Mouse (Mus musculus) erythroblast, embryonic 14.5 days (primary cell): Measurements from ENCODE around the gene 4930502E18Rik. TPM values are rescaled to one million over a fixed set of nuclear protein-coding genes. Genes with fewer than 3 reads are reported as not detected.

Experiments used
- H3K27me3 ChIP-seq: 2 replicates; pipeline ENCODE4 v1.6.1; 2012; ENCODE audit warnings: inconsistent platforms; ENCODE audit not compliant: control insufficient read depth
- H3K36me3 ChIP-seq: 2 replicates; pipeline ENCODE4 v1.6.1; 2012; ENCODE audit warnings: mild to moderate bottlenecking, inconsistent platforms; ENCODE audit not compliant: control insufficient read depth
- H3K4me1 ChIP-seq: 2 replicates; pipeline ENCODE4 v1.6.1; 2012; ENCODE audit warnings: inconsistent platforms; ENCODE audit not compliant: control insufficient read depth
- H3K4me3 ChIP-seq: replicated peaks from 2 replicates; pipeline ENCODE3; 2012; ENCODE audit warnings: moderate library complexity, mild to moderate bottlenecking, inconsistent platforms
- H3K9me3 ChIP-seq: 2 replicates; pipeline ENCODE4 v1.6.1; 2012; ENCODE audit warnings: low read length, inconsistent platforms, mixed read lengths; ENCODE audit not compliant: control insufficient read depth
- GATA1 ChIP-seq: IDR thresholded peaks from 2 replicates; pipeline ENCODE4 v1.6.1; 2012; ENCODE audit warnings: low read length, inconsistent platforms, mixed read lengths
- TAL1 ChIP-seq: IDR thresholded peaks from 3 replicates; pipeline ENCODE4 v1.6.1; 2012; ENCODE audit warnings: low read length, inconsistent platforms, mixed read lengths
- polyA plus RNA-seq: library from polyadenylated mRNA; stranded (reverse); fragments of >175 nt; gene quantifications from 2 replicates; pipeline ENCODE4 v1.2.3, GENCODE M21; 2012

Gene 4930502E18Rik
- polyA plus RNA-seq, 1 experiment: not detected

DNA sequence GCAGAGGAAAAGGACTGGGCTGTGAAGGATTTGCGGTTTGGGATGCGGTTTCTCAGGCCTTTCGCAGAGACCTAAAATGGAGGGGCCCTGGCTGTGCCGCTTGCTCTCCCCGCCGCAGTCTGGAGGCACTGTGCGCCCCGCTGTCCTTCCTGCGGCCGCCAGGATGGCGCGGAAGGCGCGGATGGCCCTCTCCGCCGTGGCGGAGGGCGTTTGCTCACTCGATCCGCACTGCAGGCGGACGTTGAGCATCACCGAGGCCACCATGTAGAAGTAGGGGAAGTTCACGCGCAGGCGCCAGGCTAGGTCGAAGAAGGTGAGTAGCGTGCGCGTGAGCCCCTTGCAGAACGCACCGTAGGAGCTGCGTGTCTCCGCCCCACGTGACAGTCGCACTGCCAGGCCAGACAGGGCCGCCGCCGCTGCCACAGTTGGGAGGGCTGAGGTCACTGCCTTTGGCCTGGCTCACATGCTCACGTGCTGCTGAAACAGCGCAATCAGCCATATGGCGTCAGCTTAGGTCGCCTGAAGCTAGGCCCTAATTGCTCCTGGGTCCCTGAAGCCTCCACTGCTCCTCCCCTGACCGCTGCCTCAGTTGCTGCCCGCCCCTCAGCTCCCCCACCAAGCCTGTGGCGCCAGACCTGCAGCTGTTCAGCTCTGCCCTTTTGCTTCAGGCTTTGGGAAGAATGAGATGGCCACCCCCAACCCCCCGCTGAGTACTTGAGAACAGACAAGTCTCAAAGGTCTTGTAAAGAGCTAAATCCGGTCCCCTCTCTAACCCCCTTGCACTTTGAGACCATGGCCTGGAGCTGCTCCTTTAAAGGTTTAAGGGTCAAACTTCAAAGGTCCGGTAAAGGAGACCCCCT is 8.1 kb upstream of the 4930502E18Rik start:
- H3K36me3 ChIP-seq: no peaks in the 10 kb centered on the region
- peaks cover 3% of the 10 kb centered on the region for H3K27me3 ChIP-seq
- TF ChIP-seq GATA1 (no peak), TAL1 (no peak)
- H3K9me3 ChIP-seq: peaks cover 2% of the 10 kb centered on the region; the same call in 1 of the 2 replicates
- no peak overlapping the region for H3K4me3 ChIP-seq
- H3K4me1 ChIP-seq: no peaks in the 10 kb centered on the region

DNA sequence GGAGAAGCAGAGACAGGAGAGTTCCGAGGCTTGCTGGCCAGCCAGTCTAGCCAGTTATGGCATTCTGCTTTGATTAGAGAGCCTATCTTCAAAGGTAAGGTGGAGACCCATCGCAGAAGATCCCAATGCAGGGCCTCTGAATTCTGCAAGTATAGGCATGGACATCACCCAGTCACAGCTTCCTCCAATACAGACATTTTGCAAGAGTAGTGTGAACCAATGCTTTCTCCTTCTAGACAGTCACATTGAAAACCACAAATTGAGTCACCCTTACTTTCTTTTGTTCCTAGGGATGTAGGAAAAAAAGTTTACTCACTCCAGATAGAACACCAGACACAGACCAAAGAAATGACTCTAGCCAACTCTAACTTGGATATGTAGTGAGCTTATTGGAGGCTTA is 4.3 kb downstream of the 4930502E18Rik start:
- TF ChIP-seq GATA1 (no peak), TAL1 (no peak)
- Histone ChIP-seq H3K27me3 (no peaks in the 10 kb centered on the region), H3K4me1 (no peaks in the 10 kb centered on the region), H3K4me3 (no peak overlapping the region), H3K9me3 (no peaks in the 10 kb centered on the region; the same call in 1 of the 2 replicates), H3K36me3 (no peaks in the 10 kb centered on the region)

DNA sequence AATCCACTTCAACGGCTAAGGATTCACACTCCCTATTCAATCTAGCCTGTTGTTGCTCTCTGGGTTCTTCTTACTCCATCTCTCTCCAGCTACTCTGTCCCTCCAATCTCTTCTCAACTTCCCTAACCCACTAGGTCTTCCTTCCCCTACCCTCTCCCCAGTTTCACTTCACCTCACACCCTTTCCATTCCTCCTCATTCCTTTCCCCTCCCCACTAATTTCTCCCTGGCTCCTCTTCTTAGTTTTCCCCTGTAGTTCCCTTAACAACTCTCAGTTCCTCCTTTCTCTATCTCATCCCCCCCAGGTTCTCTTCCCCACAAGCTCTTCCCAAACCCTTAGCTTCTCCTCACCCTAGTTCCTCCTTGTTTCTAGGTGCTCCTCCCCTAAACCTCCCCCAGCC is 28.2 kb downstream of the 4930502E18Rik start:
- no peaks in the 10 kb centered on the region for H3K4me1 ChIP-seq
- no peak for TF ChIP-seq TAL1
- TF ChIP-seq GATA1: no peak

DNA sequence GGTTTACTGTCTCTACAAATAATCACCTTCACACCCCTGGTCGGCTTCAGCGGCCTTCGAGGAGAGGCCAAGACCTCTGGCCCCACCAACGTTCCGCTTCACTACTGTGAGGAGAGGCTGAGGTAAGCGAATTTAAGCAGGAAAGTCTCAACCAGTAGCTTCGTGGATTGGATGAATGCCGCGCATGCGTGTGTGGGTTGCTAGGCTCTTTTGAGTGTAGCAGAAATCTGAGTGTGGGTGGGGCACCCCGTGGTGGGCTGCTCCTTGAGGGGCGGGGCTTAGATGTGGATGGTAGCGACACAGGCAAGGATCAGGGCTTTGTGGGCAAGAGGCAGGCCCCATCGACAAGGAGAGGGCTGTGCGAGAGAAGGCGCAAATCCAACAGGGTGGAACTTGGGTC is 33.1 kb downstream of the 4930502E18Rik start, which contains the start of gene 1700013H16Rik:
1700013H16Rik (minus strand) TSS at position 96 of the 400 bp plus-strand sequence.
- Histone ChIP-seq H3K4me1 (no peaks in the 10 kb centered on the region), H3K9me3 (peaks cover 25% of the 10 kb centered on the region), H3K27me3 (no peaks in the 10 kb centered on the region), H3K4me3 (no peak within 1 kb of the TSS), H3K36me3 (no peaks in the 10 kb centered on the region)
- no peak for TF ChIP-seq TAL1
- no peak for TF ChIP-seq GATA1

More for the DNA sequence above, 28.2 kb downstream of the 4930502E18Rik start:
- H3K36me3 ChIP-seq: no peaks in the 10 kb centered on the region
- no peak overlapping the region for H3K4me3 ChIP-seq
- no peaks in the 10 kb centered on the region for H3K27me3 ChIP-seq
- peaks cover 24% of the 10 kb centered on the region for H3K9me3 ChIP-seq

DNA sequence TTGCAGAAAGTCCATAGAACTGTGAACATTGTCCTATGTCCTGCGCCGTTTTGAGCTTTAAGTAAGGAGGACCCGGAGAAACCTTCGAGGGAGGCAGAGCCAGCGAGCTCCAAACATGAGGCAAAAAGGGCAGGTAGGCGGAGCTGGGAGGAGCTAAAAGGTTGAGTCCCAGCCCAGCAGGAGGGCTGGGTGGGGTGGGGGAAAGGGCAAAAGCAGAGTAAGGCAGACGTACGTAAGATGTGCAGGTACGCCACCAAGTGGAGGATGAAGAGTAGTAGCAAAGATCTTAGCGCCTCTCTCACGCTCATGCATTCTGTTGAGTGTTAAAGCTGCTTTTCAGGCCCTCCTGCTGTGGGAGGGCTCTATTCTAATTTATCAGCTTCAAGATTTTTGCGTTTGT is 51.6 kb downstream of the 4930502E18Rik start, which contains the start of gene Zfp36l3:
Zfp36l3 (minus strand) TSS at position 119 of the 400 bp plus-strand sequence.
- Histone ChIP-seq H3K4me3 (no peak within 1 kb of the TSS), H3K27me3 (no peaks in the 10 kb centered on the region; the same call in 1 of the 2 replicates), H3K36me3 (no peaks in the 10 kb centered on the region), H3K9me3 (peaks cover 23% of the 10 kb centered on the region), H3K4me1 (no peaks in the 10 kb centered on the region)
- TF ChIP-seq TAL1 (no peak), GATA1 (no peak)

Other genes starting within 250 kb of the 4930502E18Rik start
- not detected in 2 replicates for gene Rtl8c, start 116.8 kb upstream of the 4930502E18Rik start, polyA plus RNA-seq
- not detected in 2 replicates for gene Gm14597, start 115.8 kb upstream of the 4930502E18Rik start, polyA plus RNA-seq
- gene Rtl8a, start 81.1 kb upstream of the 4930502E18Rik start, polyA plus RNA-seq: 0.17 and 0.52 TPM in 2 replicates
- gene Rtl8b, start 54.4 kb upstream of the 4930502E18Rik start, polyA plus RNA-seq: 0.20 and 0.47 TPM in 2 replicates
- not detected in 2 replicates for gene 1700013H16Rik, start 33.0 kb downstream of the 4930502E18Rik start, polyA plus RNA-seq
- not detected in 2 replicates for gene Zfp36l3, start 51.6 kb downstream of the 4930502E18Rik start, polyA plus RNA-seq
- gene Xlr, start 72.9 kb downstream of the 4930502E18Rik start, polyA plus RNA-seq: not detected in 2 replicates